Mouse (Mus musculus) liver, postnatal 0 days (tissue): ENCODE data around the gene Ctsw. TPM values are rescaled to one million over a fixed set of nuclear protein-coding genes. Genes with fewer than 3 reads are reported as not detected.

Experiments used
- ATAC-seq: fragments of 200-750 bp; cut with Nextera tagmentation; 2 replicates; pipeline ENCODE4 v1.8.0; 2017; ENCODE audit warnings: mild to moderate bottlenecking, moderate library complexity
- DNase-seq: peaks from one replicate; pipeline ENCODE4 v3.0.0-alpha.2; 2016
- H3K27ac ChIP-seq: fragments of 300-500 bp; sonication (generic); 2 replicates; pipeline ENCODE4 v1.5.1; 2014; ENCODE audit warnings: antibody characterized with exemption, moderate library complexity, mild to moderate bottlenecking, low read depth
- H3K27me3 ChIP-seq: fragments of 300-500 bp; sonication (generic); 2 replicates; pipeline ENCODE4 v1.6.1; 2014; ENCODE audit warnings: low read length, control low read depth, mixed read lengths; ENCODE audit not compliant: insufficient read depth
- H3K36me3 ChIP-seq: fragments of 300-500 bp; sonication (generic); replicated peaks from 2 replicates; pipeline ENCODE4 v1.6.1; 2014; ENCODE audit warnings: mild to moderate bottlenecking, control low read depth, low read length, moderate library complexity, mixed read lengths; ENCODE audit not compliant: insufficient read depth
- H3K4me1 ChIP-seq: fragments of 300-500 bp; sonication (generic); 2 replicates; pipeline ENCODE4 v1.6.1; 2014; ENCODE audit warnings: antibody characterized with exemption, mild to moderate bottlenecking, control low read depth; ENCODE audit not compliant: insufficient read depth
- H3K4me2 ChIP-seq: fragments of 300-500 bp; sonication (generic); 2 replicates; pipeline ENCODE4 v1.6.1; 2014; ENCODE audit warnings: low read depth, mild to moderate bottlenecking, low read length, moderate library complexity, mixed read lengths
- H3K4me3 ChIP-seq: fragments of 300-500 bp; sonication (generic); 2 replicates; pipeline ENCODE4 v1.5.1; 2014; ENCODE audit warnings: low read depth, low read length
- H3K9ac ChIP-seq: fragments of 300-500 bp; sonication (generic); replicated peaks from 2 replicates; pipeline ENCODE4 v1.6.1; 2014; ENCODE audit warnings: mild to moderate bottlenecking, moderate library complexity
- H3K9me3 ChIP-seq: fragments of 300-500 bp; sonication (generic); 2 replicates; pipeline ENCODE4 v1.6.1; 2016; ENCODE audit warnings: mild to moderate bottlenecking, control low read depth, low read length, mixed read lengths
- CTCF ChIP-seq: sonication (generic); IDR thresholded peaks from 2 replicates; pipeline ENCODE4 v1.5.1; 2016; ENCODE audit warnings: antibody characterized with exemption, low read depth
- EP300 ChIP-seq: IDR thresholded peaks from 2 replicates; pipeline ENCODE4 v1.6.1; 2016; ENCODE audit warnings: antibody characterized with exemption, low read depth, mild to moderate bottlenecking
- WGBS: fragments of 180-500 bp; shearing (Covaris S2); extraction: QIAGEN DNeasy Blood & Tissue Kit; methylation state at CpG from one replicate; pipeline ENCODE4 v1.1.7; 2014; ENCODE audit not compliant: insufficient replicate concordance; 5-methylcytosine and 5-hydroxymethylcytosine counted together
- polyA plus RNA-seq: library from polyadenylated mRNA; unstranded; fragments of >200 nt; fragmentation: Nextera tagmentation; extraction: Ambion mirVana; gene quantifications from 2 replicates; pipeline ENCODE4 v1.2.1, GENCODE M21; 2015

The Ctsw gene
- polyA plus RNA-seq, 1 experiment from 2014 or later: 1.9 TPM

GRCm38 (mm10) chr19:5484496-5484895 lies 16.2 kb upstream of the Ctsw start:
- no peak for ATAC-seq
- no peak for TF ChIP-seq CTCF
- no peak for TF ChIP-seq EP300
- Histone ChIP-seq H3K27ac (no peak overlapping the region), H3K4me3 (no peak overlapping the region), H3K4me1 (peaks cover 20% of the 10 kb centered on the region), H3K4me2 (no peak overlapping the region), H3K9me3 (no peaks in the 10 kb centered on the region), H3K36me3 (peaks cover 18% of the 10 kb centered on the region), H3K9ac (no peak overlapping the region), H3K27me3 (no peaks in the 10 kb centered on the region)
- 86% methylated on average over 5 of the region's 5 CpGs for WGBS
- no peak for DNase-seq

GRCm38 (mm10) chr19:5483386-5484359 lies 15.4 kb upstream of the Ctsw start:
- DNase-seq (no peak), ATAC-seq (no peak)
- H3K27ac ChIP-seq: no peak overlapping the region
- no peak overlapping the region for H3K4me2 ChIP-seq
- H3K9me3 ChIP-seq: no peaks in the 10 kb centered on the region
- H3K4me1 ChIP-seq: peaks cover 16% of the 10 kb centered on the region
- no peak overlapping the region for H3K9ac ChIP-seq
- no peaks in the 10 kb centered on the region for H3K27me3 ChIP-seq
- H3K36me3 ChIP-seq: peaks cover 18% of the 10 kb centered on the region
- 84% methylated on average over 19 of the region's 19 CpGs for WGBS
- H3K4me3 ChIP-seq: no peak overlapping the region
- TF ChIP-seq CTCF: no peak
- no peak for TF ChIP-seq EP300

- no peak for ATAC-seq
- DNase-seq: no peak
- no peaks in the 10 kb centered on the region for H3K27me3 ChIP-seq
- peaks cover 18% of the 10 kb centered on the region for H3K36me3 ChIP-seq
- H3K4me2 ChIP-seq: no peak overlapping the region
- WGBS: 89% methylated on average over 10 of the region's 10 CpGs
- H3K4me1 ChIP-seq: no peaks in the 10 kb centered on the region
- no peak overlapping the region for H3K27ac ChIP-seq
- no peaks in the 10 kb centered on the region for H3K9me3 ChIP-seq
- TF ChIP-seq CTCF: no peak
- no peak for TF ChIP-seq EP300
- no peak overlapping the region for H3K4me3 ChIP-seq
- no peak overlapping the region for H3K9ac ChIP-seq
These were observed 13.1 kb upstream of the Ctsw start for GRCm38 (mm10) chr19:5481398-5481797.

GRCm38 (mm10) chr19:5480016-5480415 lies 11.7 kb upstream of the Ctsw start:
- ATAC-seq: peak; percentile 40
- Histone ChIP-seq H3K4me1 (no peaks in the 10 kb centered on the region), H3K9ac (no peak overlapping the region), H3K36me3 (peaks cover 8% of the 10 kb centered on the region), H3K27me3 (peaks cover 10% of the 10 kb centered on the region), H3K4me2 (no peak overlapping the region), H3K4me3 (no peak overlapping the region), H3K27ac (no peak overlapping the region), H3K9me3 (no peaks in the 10 kb centered on the region)
- no peak for DNase-seq
- no peak for TF ChIP-seq EP300
- TF ChIP-seq CTCF: no peak
- WGBS: 80% methylated on average over 10 of the region's 10 CpGs

- TF ChIP-seq CTCF (no peak), EP300 (no peak)
- no peak for ATAC-seq
- Histone ChIP-seq H3K4me2 (no peak overlapping the region), H3K27me3 (peaks cover 23% of the 10 kb centered on the region), H3K9me3 (no peaks in the 10 kb centered on the region), H3K9ac (no peak overlapping the region), H3K36me3 (peaks cover 2% of the 10 kb centered on the region; the same call in 1 of the 2 replicates), H3K27ac (no peak overlapping the region), H3K4me1 (0 out of 2 replicates have a peak, but pooled peaks cover 3% of the 10 kb centered on the region), H3K4me3 (no peak overlapping the region)
- DNase-seq: no peak
- 86% methylated on average over 18 of the region's 18 CpGs for WGBS
These were observed 9.5 kb upstream of the Ctsw start for GRCm38 (mm10) chr19:5477668-5478300.

GRCm38 (mm10) chr19:5477004-5477667 lies 8.8 kb upstream of the Ctsw start:
- ATAC-seq (no peak), DNase-seq (no peak)
- no peaks in the 10 kb centered on the region for H3K36me3 ChIP-seq
- H3K27me3 ChIP-seq: peaks cover 23% of the 10 kb centered on the region
- no peak overlapping the region for H3K4me2 ChIP-seq
- WGBS: 73% methylated on average over 10 of the region's 10 CpGs
- TF ChIP-seq EP300 (no peak), CTCF (no peak)
- H3K9ac ChIP-seq: no peak overlapping the region
- H3K4me1 ChIP-seq: 0 out of 2 replicates have a peak, but pooled peaks cover 3% of the 10 kb centered on the region
- H3K4me3 ChIP-seq: no peak overlapping the region
- H3K27ac ChIP-seq: no peak overlapping the region
- H3K9me3 ChIP-seq: no peaks in the 10 kb centered on the region
